Mouse (Mus musculus) cerebellum, postnatal 4 days (tissue): ENCODE results near the gene Pkmyt1.
A peak's percentile ranks its signal among the peaks of the same experiment; 100 is the strongest.
"Not testable (repeated sequence)": the region's sequence is repeated elsewhere in the genome, so short reads cannot be mapped to it uniquely, and the experiment has no call there.

Experiments
- DNase-seq, 2 experiments: peaks; one replicate each; pipeline ENCODE4 v3.0.0; 2022; ENCODE audit warnings: low spot score in 2 of 2, mixed read lengths in 1 of 2

Pkmyt1 gene

DNA sequence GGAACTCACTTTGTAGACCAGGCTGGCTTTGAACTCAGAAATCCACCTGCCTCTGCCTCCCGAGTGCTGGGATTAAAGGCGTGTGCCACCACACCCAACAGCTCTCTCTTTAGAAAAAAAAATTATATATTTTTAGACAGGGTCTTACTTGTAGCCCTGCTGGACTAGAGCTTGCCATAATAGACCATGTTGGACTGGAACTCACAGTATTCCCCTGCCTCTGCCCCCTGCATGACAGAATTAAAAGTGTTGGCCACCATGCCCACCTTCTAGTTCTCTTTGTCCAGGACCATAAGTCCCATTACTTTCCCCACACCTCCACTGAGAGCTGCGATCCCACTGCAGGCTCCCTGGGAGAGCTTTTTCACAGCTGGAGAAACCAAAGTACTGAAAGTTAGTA is 21.3 kb downstream of the Pkmyt1 start:
- no peak for DNase-seq

DNA sequence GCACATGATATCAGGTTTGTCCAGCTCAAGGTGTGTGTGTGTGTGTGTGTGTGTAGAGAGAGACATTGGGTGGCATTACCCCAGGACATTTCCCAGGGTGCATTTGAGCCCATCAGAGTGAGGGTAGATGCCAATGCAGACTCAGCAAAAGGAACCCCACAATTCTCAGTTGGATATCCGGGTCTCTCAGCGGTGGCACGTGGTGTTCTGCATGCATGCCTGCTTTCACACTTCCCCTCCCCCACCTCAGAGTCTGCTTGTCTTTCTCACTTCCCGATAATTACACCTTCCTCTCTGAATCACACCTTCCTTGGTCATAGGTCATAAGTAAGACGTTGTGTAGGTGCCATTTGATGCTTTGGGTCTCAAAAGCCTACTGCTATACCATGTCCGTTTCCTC is 21.9 kb downstream of the Pkmyt1 start:
- no peak for DNase-seq

DNA sequence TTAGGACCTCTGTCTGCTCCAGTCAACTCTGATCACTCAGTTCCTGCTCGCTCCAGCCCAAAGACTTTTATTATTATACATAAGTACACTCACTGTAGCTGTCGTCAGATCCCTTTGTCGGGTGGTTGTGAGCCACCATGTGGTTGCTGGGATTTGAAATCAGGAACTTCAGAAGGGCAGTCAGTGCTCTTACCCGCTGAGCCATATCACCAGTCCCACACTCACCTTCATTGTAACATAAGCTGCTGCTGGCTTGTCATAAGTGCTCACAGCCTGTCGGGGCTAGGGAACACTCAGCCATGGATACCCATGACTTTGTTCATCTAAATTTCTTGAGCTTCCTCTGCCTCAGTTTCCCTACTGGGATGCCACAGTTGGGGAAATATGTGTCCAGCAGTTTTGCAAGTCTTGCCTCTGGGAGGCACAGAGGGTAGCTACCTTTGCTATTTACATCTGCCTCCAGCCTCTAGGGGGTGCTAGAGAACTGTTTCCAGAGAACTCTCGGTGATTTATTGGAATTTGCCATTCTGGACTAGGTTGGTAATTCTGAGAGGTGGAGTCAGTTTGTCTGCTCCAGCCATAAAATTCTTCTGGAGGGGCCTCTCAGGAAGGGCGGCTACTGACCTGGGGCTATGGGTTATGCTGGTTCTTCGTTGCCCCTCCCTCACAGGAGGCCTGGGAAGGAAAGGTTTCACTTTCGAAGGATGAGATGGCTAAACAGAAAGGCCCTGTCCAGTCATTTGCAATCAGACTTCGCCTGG is 22.7 kb downstream of the Pkmyt1 start:
- peak in 1 of 2 experiments; percentile 61 for DNase-seq

DNA sequence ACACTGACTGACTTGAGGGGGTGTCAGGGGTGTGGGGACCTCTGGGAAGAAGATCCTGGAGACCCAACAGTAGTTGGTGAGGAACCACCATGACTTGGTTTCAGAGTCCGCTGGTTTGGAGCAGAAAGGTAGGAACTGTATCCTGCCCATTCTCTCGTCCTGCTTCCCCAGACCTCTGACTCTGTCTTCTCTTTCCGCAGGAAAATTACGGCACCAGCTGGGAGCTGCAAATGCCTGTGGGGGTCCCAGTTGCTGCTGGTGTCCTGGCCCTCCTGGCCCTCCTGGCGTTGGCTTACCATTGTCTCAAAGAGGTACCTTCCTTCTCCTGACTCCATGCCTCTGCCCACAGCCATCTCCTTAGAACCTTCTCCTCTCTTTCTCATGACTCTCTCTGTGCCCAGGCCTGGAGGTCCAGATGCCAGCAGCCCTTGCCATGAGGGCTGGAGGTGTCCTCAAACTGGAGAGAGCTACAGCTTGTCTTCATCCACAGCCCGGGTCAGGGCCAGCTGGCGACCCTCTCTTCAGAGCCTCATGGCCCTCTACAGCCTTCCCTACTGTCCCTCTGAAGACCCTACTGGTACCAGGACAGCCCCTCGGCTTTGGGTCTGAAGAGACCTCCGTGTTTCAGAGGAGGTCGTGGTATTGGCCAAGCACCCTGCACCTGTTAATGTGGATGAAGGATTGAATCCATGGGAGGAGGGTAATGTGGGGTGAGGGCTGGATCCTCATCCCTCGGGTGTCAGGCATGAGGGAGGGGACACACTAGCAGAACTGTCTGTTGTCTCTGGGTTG is 23.5 kb downstream of the Pkmyt1 start:
- DNase-seq, result no peak

DNA sequence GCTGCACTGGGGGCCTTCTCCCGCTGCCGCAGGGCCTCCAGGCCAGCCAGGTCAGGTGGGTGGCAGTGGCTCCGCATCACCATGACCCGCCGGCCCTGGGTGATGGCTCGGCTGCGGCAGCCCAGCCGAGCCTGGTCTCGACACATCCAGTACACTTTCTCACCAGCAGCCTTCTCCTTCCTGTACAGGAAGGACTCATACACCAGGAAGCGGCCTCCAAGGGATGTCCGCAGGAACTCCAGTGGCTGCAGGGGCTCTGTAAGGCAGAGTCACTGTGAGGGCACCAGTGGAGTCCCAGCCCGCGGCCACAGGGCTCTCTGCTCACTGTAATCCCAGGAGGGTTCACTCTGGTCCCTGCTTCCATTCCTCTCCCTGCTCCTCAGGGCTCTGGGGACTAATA is 29.6 kb downstream of the Pkmyt1 start:
- no peak for DNase-seq

DNA sequence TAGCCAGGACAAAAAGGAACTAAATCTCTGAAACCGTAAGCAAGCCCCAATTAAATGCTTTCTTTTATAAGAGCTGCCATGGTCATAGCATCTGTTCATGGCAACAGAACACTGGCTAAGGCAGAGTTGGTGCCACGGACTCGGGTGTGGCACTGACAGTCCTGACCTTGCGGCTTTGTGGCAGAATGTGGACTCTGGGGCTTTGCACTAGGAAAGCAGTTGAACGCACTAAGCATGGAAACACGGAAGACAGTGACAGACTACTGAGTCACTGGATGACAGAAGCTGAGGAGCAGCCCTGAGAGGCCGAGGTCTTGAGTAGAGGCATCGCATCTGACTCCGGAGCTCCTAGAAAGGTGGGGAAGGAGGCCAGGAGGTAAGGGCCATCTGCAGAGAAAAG is 31.4 kb downstream of the Pkmyt1 start:
- no peak for DNase-seq

DNA sequence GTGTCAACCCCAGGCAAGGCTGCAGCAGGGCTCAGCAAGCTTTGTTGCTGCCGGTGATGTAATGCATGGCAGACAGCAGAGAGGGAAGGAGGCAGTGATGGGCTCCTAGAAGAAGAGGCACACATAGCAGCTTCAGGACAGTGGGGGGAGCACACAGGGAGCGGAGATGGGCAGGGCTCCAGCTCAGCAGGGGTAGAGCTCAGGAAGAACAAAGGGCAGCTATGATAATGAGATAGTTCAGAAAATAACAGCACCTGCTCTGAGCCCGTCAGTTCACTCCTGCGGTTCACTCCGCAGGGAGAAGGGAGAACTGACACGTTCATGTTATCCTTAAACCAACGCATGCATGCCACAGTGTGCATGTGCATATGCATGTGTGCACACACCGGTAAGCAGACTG is 32.7 kb downstream of the Pkmyt1 start:
- no peak for DNase-seq

DNA sequence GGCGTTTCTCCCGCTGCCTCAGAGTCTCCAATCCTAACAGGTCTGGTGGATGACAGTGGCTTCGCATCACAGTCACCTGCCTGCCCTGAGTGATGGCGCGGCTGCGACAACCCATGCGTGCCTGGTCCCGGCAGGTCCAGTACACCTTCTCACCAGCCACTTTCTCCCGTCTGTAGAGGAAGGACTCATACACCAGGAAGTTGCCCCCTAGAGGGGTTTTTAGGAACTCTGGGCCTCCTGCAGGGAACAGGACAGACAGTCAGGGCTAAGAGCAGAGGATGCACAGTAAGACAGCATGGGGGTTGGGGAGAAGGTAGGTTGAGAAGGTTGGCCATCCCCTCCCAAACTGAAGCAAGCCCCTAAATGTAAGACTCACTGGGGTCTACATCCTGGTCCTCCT is 34.1 kb downstream of the Pkmyt1 start:
- DNase-seq, result no peak

DNA sequence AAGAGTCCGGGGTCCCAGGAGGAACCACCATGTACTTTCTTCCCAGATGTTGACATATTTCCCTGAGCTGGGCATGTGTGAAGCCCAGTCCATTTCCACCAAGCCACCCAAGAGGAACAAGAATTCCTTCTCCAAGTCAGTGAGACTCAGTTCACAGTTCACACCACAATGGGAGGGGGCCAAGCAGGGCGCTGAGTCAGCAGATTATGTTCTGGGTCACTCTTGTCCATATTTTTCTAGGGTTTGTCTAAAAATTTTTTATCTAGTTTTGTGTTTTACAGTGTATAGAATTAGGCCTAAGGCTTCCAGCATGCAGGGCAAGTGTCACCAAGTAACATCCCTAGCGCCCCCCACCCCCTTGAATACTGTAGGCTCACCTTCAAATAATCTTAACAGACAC is 35.0 kb downstream of the Pkmyt1 start:
- DNase-seq, result no peak

DNA sequence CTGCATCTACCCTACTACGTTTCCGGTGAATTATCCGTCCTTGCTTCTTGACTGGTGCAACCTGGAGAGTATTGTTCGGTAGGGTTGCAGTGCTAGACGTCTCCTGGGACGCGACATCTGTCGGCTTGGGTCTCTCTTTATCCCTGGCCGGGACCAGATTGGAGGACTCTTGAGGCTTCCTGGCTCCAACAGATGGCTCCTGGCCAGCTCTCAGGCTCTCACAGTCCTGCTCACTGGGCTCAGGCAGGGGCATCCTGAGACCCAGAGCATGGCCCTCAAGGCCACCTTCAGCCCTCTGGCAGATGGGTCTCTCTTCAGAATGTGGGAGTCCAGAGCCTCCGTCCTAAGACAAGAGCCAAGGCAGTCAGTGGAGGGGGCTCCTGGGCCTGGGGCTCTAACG is 36.8 kb downstream of the Pkmyt1 start:
- DNase-seq, result no peak

DNA sequence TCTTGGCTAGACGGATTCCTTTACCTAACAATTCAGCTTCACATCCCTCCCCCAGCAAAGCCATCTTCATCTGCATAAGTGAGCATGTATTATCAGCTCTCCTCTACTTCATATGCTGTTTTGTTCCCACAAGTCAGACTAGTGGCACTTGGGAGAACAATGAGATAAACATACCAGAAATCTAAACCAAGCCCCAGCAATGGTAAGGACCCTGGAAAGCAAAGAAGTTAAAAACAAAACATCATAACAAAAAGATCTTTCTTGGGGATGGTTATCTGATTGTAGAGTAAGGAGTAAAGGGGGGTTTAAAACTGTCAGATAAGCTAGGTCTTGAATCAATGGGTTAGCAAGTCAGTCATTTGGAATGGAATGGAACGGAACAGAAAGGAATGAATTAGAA is 44.4 kb downstream of the Pkmyt1 start:
- no peak for DNase-seq

DNA sequence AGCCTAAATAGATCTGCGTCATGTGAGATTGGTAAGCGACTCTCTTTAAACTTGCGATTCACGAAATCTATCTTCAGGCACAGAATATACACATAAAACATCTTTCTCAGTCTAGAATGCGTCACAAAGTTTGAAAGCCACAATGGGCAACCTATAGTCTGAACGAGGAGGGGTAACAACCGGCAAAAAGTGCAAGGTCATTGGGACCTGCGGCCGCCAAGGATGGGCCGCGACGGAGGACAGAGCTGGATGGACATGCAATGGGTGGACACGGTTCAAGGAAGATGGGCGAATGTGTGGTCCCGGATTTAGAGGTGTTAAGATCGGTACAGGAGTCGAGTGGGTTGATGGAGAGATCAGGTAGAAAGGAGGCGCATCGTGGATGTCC is 44.8 kb downstream of the Pkmyt1 start:
- no peak for DNase-seq

DNA sequence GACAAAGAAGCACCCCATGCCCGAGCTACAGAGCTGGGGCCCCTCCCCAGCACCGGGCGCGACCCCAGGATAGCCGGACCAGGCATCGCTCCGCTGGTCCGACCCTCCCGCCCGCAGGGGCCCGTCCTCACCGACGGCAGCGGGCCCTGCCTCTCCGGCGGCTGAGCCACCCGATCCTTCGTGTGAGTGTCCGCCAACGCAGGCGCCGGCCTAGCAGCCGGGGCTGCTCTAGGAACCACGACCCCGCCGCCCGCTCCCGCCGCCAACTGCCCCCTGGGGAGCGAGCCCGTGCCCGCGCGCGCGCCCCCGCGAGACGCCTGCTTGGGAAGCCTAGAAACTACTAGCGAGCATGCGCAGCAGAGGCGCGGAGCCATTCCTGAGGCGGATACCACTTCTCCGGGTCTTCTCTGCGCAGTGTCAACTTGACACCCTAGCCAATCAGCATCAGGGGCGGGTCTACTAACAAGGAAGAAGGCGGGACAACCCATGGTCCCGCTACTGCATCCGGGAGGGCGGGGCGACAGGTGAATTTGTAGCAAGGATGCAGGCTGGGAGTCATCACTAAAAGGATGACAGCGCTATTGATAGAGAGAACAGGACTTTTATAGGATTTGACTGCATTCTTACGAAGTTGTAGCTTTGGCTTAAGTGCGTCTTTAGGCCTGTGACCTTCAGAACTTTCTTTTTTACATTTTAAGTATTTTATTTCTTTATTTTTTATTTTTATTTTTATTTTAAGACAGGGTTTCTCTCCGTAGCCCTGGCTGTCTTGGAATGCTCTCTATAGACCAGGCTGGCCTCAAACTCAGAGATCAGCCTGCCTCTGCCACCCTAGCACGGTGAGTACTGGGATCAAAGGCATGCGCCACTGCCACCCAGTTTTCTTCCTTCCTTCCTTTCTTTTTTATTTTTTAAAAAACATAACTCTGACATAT is 45.4 kb downstream of the Pkmyt1 start, which contains the start of gene Flywch1:
Gene Flywch1 (minus strand): TSS at position 319 of the 935 bp plus-strand sequence.
- peak; percentile 99 to 100 for DNase-seq

DNA sequence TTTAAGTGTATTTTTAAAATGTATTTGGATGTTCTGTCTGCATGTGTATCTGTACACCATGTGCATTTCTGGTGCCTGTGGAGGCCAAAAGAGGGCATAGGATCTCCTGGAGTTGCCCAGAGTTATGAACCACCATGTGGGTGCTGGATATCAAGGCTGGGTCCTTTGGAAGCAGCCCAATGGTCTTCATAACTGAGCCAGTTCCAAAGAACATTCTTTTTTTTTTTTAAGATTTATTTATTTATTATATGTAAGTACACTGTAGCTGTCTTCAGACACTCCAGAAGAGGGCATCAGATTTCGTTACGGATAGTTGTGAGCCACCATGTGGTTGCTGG is 46.1 kb downstream of the Pkmyt1 start:
- DNase-seq, result not testable (repeated sequence)

DNA sequence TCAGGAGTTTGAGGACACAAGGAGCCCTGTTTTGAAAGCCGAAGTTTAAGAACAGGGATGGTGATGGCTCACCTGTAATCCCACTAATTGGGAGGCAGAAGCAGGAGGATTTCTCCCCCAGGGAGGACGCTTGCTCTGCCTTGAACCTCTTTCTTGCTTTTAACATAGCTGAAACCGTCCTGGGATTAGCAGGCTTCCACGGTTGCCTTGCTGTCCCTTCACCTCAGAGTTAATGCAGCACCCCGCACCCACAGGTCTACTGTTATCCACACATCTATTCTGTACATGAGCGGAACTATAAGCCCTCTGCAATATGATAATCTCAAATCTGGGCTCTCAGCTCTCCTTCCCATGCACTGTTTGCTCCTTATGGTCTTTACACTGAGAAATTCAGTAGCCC is 47.5 kb downstream of the Pkmyt1 start:
- no peak for DNase-seq

DNA sequence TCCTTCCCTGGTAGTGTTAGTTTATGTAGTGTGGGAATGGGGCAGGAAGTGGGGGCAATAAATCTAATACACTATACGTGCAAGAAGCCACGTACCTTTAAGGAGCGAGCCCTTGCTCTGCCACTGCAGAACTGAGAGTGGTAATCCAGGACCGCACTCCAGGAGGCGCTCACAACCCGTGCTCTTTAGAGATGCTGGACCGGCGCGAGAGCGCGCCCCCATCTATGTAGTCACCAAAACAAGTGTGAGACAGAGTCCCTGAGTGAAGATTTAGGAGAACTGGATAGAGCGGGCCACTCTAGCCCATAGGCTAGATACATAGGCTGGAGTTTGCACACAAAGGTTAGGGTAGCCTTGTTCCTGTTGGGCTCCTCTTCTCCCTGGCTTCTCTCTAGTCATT is 48.0 kb downstream of the Pkmyt1 start:
- DNase-seq, result peak; percentile 52 to 78

DNA sequence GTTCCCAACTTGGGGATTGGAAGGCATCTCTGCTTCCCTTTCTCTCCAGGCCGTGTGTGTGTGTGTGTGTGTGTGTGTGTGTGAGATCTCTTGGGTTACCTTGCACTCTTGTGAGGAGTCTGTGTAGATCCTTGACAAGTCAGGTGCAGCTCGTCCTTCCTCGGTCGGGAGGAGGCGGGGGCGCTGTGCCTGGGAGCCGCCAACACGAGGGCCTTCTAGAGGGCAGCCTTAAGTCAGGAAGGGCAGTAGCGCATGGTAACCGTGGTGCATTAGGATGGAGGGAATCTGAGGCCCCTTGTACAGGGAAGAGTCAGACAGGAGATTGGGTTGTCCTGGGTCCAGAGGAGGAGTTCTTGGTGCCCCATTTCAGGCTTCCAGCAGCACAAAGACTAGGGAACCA is 50.1 kb downstream of the Pkmyt1 start:
- DNase-seq, result no peak

DNA sequence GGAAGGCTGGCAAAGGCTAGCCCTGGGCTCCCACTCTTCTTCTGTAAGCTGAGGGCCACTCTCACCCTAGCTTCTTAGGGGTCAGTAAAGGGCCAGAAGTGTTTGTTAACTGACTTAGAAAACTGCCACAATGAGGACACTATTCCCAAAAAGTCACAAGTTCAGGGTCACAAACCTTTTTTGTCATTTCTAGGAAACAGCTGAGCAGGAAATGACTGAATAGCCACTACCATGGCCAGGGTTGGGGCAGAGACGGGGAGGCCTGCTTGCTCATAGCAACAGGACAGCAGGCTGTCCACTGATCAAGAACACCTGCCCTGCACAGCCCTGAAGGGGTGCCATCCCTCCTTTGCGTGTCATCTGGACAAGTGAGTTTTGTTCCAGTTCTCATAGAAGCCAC is 51.0 kb downstream of the Pkmyt1 start:
- DNase-seq, result no peak

DNA sequence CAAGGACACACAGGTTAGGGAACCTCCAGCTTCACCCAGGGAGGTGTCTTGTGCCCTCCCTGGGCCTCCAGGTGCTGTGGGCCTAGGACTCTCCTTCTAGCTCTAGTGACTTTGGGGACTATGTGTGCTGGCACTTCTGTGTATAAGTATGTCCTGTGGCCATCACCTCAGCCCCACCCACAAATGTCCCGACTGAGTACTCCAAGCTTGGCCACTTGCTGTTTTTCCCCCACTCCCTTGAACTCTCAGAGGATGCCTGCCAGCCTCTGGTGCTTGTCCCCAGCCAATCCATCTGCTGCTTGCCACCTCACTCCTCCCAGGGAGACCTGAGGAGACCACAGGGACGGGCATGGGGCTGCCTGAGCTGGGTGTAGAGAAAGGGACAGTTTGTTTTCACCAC is 52.3 kb downstream of the Pkmyt1 start:
- no peak for DNase-seq

DNA sequence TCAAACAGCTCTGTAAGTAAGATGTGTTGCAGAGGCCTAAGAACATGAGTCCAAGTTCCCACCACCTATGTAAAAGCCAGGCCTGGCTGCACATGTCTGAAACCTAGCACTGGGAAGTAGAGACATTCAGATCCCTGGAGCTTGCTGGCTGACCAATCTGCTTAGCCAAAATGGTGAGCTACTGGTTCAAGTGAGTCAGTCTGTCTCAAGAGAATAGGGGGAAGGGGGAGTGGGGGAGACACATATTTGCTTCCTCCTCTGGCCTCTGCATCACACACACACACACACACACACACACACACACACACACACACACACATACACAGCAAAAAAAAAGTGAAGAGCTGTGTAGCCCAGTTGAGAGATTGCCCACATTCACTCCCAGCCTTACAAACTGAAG is 57.2 kb downstream of the Pkmyt1 start:
- no peak for DNase-seq

DNA sequence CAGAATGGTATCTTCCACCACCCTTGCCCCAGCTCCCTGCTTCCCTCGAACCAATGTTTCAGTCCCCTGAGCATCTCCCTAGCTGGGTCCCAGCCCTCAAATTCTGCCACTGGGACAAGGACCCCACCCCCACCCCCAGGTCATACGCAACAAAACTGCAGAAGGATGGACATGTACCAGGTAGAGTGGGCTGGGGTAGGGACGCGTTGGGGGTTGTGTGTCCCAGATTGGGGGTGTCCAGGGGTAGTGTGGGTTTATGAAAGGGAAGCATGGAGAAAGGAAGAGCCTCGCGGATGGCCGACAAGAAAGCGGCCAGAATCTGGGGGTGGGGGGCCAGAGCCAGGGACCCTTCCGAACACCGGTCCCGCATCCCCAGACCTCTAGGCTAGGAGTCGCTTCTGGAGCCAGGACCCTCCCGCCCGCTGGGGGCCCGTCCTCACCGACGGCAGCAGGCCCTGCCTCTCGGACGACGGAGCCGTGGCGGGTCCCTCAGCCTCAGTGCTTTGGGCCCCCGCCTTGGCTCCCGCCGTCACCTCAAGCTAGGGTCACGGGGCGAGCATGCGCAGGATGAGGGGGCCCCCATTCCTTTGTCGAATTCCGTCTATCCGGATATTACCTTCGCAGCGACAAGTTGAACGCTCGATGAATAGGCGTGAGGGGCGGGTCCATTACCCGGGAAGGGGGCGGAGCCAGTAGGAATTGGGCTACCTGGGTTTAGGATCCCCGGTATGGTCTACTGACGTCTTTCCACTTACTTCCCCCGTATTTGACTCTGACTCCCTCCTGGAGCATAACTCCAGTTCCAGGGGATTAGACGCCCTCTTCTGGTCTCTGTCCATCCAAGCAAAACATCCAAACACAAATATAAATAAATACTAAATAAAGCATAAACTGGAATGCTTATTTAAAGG is 59.7 kb downstream of the Pkmyt1 start, which contains the start of gene Flywch2:
Gene Flywch2 (minus strand): TSS at position 521 of the 911 bp plus-strand sequence.
- DNase-seq, result peak; percentile 58 to 80
